Mouse (Mus musculus) natural killer cell, adult 2 months (primary cell): ENCODE measurements around the gene Med13l.
A peak's percentile ranks its signal among the peaks of the same experiment; 100 is the strongest.

Experiments
- DNase-seq, 2 experiments: peaks; one replicate each; pipeline ENCODE4 v3.0.0; 2022; ENCODE audit warnings: low spot score in 2 of 2

Med13l gene

GRCm38 (mm10) chr5:118655966-118656365, 95.5 kb downstream of the Med13l start:
- no peak for DNase-seq

GRCm38 (mm10) chr5:118658256-118658837, 97.9 kb downstream of the Med13l start:
- DNase-seq, result no peak

GRCm38 (mm10) chr5:118659713-118660112, 99.2 kb downstream of the Med13l start:
- no peak for DNase-seq

- no peak for DNase-seq
Measured at GRCm38 (mm10) chr5:118661751-118662150, 101.3 kb downstream of the Med13l start.

- DNase-seq, result no peak
Measured at GRCm38 (mm10) chr5:118663999-118664398, 103.5 kb downstream of the Med13l start.

GRCm38 (mm10) chr5:118665023-118665422, 104.5 kb downstream of the Med13l start:
- DNase-seq, result no peak

GRCm38 (mm10) chr5:118666437-118667207, 106.1 kb downstream of the Med13l start:
- DNase-seq, result no peak

- DNase-seq, result no peak
Measured at GRCm38 (mm10) chr5:118667863-118668262, 107.4 kb downstream of the Med13l start.

GRCm38 (mm10) chr5:118668931-118669330, 108.5 kb downstream of the Med13l start:
- no peak for DNase-seq

GRCm38 (mm10) chr5:118672111-118672510, 111.6 kb downstream of the Med13l start:
- no peak for DNase-seq

GRCm38 (mm10) chr5:118673859-118674258, 113.4 kb downstream of the Med13l start:
- no peak for DNase-seq

GRCm38 (mm10) chr5:118674321-118674720, 113.8 kb downstream of the Med13l start:
- DNase-seq, result no peak

- DNase-seq, result no peak
Measured at GRCm38 (mm10) chr5:118675697-118676096, 115.2 kb downstream of the Med13l start.

GRCm38 (mm10) chr5:118676151-118676918, 115.9 kb downstream of the Med13l start:
- DNase-seq, result no peak

GRCm38 (mm10) chr5:118679283-118679835, 118.9 kb downstream of the Med13l start:
- no peak for DNase-seq

GRCm38 (mm10) chr5:118680853-118681252, 120.4 kb downstream of the Med13l start:
- DNase-seq, result no peak

GRCm38 (mm10) chr5:118682007-118682406, 121.5 kb downstream of the Med13l start:
- peak in 1 of 2 experiments; percentile 59 for DNase-seq

GRCm38 (mm10) chr5:118685145-118685544, 124.7 kb downstream of the Med13l start:
- no peak for DNase-seq

- no peak for DNase-seq
Measured at GRCm38 (mm10) chr5:118686021-118686420, 125.5 kb downstream of the Med13l start.

- no peak for DNase-seq
Measured at GRCm38 (mm10) chr5:118688886-118689835, 128.7 kb downstream of the Med13l start.
